Mouse (Mus musculus): ENCODE results near the gene Sarm1.

Gene Sarm1

GRCm38 (mm10) chr11:78512025-78512957, 14.7 kb upstream of the Sarm1 start, which contains the start of the genes Tmem199 and Poldip2:
Tmem199 (minus strand) TSS chr11:78512172.
Poldip2 (plus strand) TSS chr11:78512193.
- intact Hi-C loops (cut with DNase I), result no loop called here

DNA sequence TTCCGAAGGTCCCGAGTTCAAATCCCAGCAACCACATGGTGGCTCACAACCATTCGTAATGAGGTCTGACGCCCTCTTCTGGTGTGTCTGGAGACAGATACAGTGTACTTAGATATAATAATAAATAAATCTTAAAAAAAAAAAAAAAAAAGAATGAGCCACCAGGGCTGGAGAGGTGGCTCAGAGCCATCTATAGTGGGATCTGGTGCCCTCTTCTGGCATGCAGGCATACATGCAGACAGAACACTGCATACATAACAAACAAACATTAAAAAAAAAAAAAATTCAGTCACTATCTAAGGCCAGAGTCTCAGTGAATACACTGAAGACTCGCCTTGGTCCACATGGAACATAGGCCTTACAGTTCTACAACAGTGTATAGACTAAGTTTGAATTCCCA, 11.6 kb upstream of the Sarm1 start:
- intact Hi-C loops (cut with DNase I), result loop anchor here (5.0 kb wide), 1 partner anchor 52 kb away; no protein-coding TSS in a partner anchor

GRCm38 (mm10) chr11:78505430-78505829, 7.9 kb upstream of the Sarm1 start:
- intact Hi-C loops (cut with DNase I), result loop anchor here (5.0 kb wide), 1 partner anchor 48 kb away; no protein-coding TSS in a partner anchor

DNA sequence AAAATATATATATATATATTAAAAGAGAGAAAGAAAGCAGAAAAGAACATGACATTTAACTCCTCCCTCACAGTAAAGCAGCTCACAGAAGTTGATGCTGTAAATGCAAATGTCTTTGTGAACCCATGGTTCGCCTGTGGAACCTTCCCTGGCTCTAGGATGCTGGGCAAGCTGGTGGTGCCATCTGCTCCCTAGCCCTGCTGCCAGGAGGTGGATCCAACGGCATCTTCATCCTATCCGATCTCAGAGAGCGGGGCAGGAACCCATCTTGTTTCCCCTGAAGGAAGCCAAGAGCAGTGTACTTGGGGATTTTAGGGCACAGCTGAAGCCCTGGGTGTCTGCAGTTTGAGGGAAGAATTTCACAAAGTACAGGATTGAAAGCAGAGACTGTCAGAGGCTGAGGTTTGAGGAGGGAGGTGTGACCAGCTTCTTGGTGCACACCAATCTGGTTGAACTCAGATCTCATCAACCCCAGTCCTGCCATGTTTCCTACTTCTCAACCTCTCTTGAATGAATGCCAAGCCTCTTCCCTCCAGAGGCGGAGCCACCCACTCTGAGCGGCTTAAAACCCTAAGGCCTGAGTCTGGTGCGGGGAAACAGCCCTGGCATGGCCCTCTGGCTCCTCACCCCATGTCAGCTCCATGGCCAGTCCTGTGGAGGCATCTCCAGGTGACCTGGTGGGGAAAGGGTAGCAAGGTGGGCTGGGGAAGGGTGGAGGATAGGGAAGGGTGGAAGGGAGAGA, 5.5 kb upstream of the Sarm1 start, which contains the start of gene Sebox:
Gene Sebox, plus strand, starts transcription at position 539 of the 742 bp plus-strand sequence.
- intact Hi-C loops (cut with DNase I), result no loop called here

DNA sequence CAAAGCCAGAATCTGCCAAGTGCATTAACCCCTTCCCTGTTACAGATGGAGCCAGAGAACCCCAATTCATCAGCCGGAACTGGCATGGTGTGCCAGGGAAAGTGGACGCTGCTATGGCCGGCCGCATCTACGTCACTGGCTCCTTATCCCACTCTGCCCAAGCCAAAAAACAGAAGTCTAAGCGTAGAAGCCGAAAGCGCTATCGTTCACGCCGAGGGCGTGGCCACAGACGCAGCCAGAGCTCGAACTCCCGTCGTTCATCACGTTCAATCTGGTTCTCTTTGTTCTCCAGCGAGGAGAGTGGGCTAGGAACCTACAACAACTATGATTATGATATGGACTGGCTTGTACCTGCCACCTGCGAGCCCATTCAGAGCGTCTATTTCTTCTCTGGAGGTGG, 4.0 kb upstream of the Sarm1 start:
- intact Hi-C loops (cut with DNase I), result no loop called here

DNA sequence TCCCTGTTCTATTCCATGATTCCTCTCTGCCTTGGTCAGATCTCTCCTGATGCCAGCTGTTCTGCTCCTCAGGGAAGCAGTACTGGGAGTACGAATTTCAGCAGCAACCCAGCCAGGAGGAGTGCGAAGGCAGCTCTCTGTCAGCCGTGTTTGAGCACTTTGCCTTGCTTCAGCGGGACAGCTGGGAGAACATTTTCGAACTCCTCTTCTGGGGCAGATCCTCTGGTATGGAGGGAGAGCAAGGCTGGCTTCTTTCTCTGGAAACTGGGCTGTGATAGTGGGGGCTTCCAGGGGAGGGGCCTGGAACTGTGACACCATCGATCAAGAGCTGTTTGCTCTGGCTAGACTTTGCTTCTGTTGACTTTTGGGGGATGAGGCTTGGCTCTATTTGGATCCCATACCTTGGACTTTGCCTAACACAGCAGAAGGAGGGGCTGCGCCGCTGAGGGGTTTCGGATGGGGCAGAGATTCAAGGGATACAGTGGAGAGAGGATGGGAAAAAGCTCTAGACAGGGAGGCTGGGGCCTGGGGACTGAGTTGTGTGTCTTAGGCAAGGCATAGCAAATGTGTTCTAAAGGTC, 3.2 kb upstream of the Sarm1 start:
- intact Hi-C loops (cut with DNase I), result no loop called here

- intact Hi-C loops (cut with DNase I), result no loop called here
Measured at GRCm38 (mm10) chr11:78499543-78499942, 2.0 kb upstream of the Sarm1 start.

GRCm38 (mm10) chr11:78499004-78499403, 1.4 kb upstream of the Sarm1 start, which contains the start of gene Vtn:
Vtn (plus strand) TSS chr11:78499091.
- intact Hi-C loops (cut with DNase I), result no loop called here

- intact Hi-C loops (cut with DNase I), result no loop called here
Measured at GRCm38 (mm10) chr11:78497071-78497541, 448 bp downstream of the Sarm1 start.

GRCm38 (mm10) chr11:78495904-78496303, 1.6 kb downstream of the Sarm1 start:
- intact Hi-C loops (cut with DNase I), result no loop called here

- intact Hi-C loops (cut with DNase I), result no loop called here
Measured at GRCm38 (mm10) chr11:78490781-78491241, 6.7 kb downstream of the Sarm1 start.

GRCm38 (mm10) chr11:78488168-78488567, 9.4 kb downstream of the Sarm1 start:
- intact Hi-C loops (cut with DNase I), result no loop called here

- intact Hi-C loops (cut with DNase I), result no loop called here
Measured at GRCm38 (mm10) chr11:78483639-78484038, 13.9 kb downstream of the Sarm1 start.

DNA sequence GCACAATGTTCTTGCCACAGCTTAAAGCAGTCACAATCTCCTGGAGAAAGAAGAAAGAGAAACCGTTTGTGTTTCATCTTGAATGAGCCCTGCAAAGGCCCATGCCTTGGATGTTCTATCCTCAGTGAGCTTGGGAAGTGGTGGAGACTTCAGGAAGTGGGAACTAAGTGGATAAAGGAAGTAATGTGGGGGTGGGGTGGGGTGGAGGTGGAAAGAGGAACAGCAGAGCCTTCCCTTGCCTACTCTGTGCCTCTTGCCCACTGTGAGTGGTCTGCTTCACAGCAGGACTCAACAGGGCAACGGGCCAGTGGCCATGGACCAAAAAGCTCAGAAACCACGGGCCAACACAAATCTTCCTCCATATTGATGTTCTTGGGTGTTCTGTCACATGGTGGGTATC, 22.3 kb downstream of the Sarm1 start:
- intact Hi-C loops (cut with DNase I), result no loop called here

- intact Hi-C loops (cut with DNase I), result no loop called here
Measured at GRCm38 (mm10) chr11:78471326-78472103, 26.0 kb downstream of the Sarm1 start.

- intact Hi-C loops (cut with DNase I), result no loop called here
Measured at GRCm38 (mm10) chr11:78467932-78468331, 29.6 kb downstream of the Sarm1 start.

DNA sequence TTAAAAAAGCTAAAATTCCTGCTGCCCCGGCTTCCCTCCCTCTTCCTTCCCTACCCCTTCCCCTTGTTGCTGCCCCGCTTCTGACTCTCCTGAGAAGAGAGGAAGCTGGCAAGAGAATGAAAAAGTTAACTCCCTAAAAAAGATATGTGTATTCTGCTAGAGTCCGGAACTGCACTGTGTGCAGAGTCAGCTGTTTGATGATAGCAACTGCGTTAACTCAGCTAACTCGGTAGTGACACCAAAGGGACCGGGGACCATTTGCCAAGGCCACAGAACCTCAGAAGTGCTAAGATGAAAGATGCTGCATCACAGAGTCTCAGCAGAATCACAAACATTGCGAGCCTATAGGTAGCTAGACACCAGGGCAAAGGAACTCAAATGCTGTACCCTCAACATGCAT, 30.0 kb downstream of the Sarm1 start:
- intact Hi-C loops (cut with DNase I), result no loop called here

GRCm38 (mm10) chr11:78466242-78466912, 31.2 kb downstream of the Sarm1 start:
- intact Hi-C loops (cut with DNase I), result no loop called here

DNA sequence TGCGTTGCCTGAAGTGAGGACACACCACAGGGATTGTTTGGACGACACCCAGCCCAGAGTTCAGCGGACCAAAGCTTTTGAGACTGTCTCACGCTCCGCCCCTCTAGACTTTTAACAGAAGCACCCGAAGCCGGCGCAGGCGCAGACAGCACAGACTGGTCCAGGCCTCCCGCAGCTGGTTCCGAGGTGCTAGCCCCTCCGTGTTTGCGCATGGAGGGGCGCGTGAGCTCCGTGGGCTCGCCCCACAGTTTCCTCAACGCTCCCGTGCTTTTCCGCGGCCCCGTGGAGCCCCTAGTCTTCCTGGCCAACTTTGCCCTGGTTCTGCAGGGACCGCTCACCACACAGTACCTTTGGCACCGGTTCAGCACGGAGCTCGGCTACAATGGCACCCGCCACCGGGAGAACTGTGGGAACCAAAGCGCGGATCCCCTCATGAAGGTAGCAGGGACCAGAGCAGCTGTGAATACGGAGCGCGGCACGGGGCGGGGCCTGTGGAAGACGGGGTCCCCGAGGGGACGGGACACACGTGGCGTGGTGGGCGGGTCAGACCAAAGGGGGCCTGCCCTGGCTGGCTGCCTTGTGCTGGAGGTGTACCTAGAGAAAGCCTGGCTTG, 31.9 kb downstream of the Sarm1 start, which contains the start of gene Slc46a1:
Gene Slc46a1, plus strand, starts transcription at position 130 of the 613 bp plus-strand sequence.
- intact Hi-C loops (cut with DNase I), result no loop called here
